10 mouse cellular contexts compared by ENCODE assay signal in genomic region chr5:105139409-105140088, GRCm38 (mm10). TPM values are rescaled to one million over a fixed set of nuclear protein-coding genes. Genes with fewer than 3 reads are reported as not detected.
DNase-seq lines count a peak whose midpoint lies in the region; ATAC-seq and TF ChIP-seq lines count a peak whose summit lies in the region.
"Not testable (repeated sequence)": the region's sequence is repeated elsewhere in the genome, so short reads cannot be mapped to it uniquely, and the experiment has no call there.
"Had no signal": no experiment of that assay in that cellular context is flagged by ENCODE, and none has a peak within 500 bp of the region (broad histone marks: within the 10 kb centered on the region; RNA-seq: fewer than 3 reads in every experiment).

Gbp9 (minus strand) TSS chr5:105139539.
Gbp8 (minus strand) TSS chr5:105139540.
Gbp4 (minus strand) TSS chr5:105139586.

- 0 out of 2 replicates have a peak within 1 kb of the TSS, but pooled peaks have one; percentile 21 for H3K4me3 ChIP-seq in heart, embryonic 15.5 days
- H3K4me3 ChIP-seq in kidney, adult 2 months (ENCODE audit: insufficient read depth, low read depth, low read length), result peak within 1 kb of the TSS; percentile 47; the same call in 1 of the 2 replicates
- not testable (repeated sequence) for H3K4me3 ChIP-seq in liver, postnatal 0 days (ENCODE audit: low read depth, low read length)
- peak within 1 kb of the TSS; percentile 88 for H3K4me3 ChIP-seq in megakaryocyte, embryonic 14.5 days (replicated peaks)

- peak within 1 kb of the TSS; percentile 22; the same call in 1 of the 2 replicates for H3K4me2 ChIP-seq in heart, embryonic 15.5 days
- peak within 1 kb of the TSS; percentile 30 for H3K4me2 ChIP-seq in liver, postnatal 0 days (ENCODE audit: low read depth, low read length)

- not testable (repeated sequence) for H3K36me3 ChIP-seq in heart, embryonic 15.5 days; kidney, adult 2 months (ENCODE audit: control insufficient read depth, insufficient read depth, low read length); liver, postnatal 0 days (replicated peaks; ENCODE audit: insufficient read depth, low read length)
- peaks cover 11% of the 10 kb centered on the region for H3K36me3 ChIP-seq in megakaryocyte, embryonic 14.5 days (replicated peaks; ENCODE audit: low read length)

- peak within 1 kb of the TSS; percentile 45; the same call in 1 of the 2 replicates for H3K27ac ChIP-seq in heart, embryonic 15.5 days
- 0 out of 2 replicates have a peak within 1 kb of the TSS, but pooled peaks have one; percentile 34 for H3K27ac ChIP-seq in kidney, adult 2 months (ENCODE audit: insufficient read depth, low read depth, low read length)
- 0 out of 2 replicates have a peak within 1 kb of the TSS, but pooled peaks have one; percentile 11 for H3K27ac ChIP-seq in liver, postnatal 0 days (ENCODE audit: low read depth)

- WGBS in heart, embryonic 15.5 days, result 19% methylated on average over 2 of the region's 2 CpGs
- WGBS in kidney, adult 2 months, result 6% methylated on average over 2 of the region's 2 CpGs
- 11% methylated on average over 2 of the region's 2 CpGs for WGBS in liver, postnatal 0 days (ENCODE audit: insufficient replicate concordance)

- not testable (repeated sequence) for TF ChIP-seq CTCF in kidney, adult 2 months (conservative IDR thresholded peaks at IDR 0.05; ENCODE audit: insufficient read depth, insufficient read length, low read depth, low read length); liver, postnatal 0 days (IDR thresholded peaks at IDR 0.05; ENCODE audit: low read depth)

- not testable (repeated sequence) for H3K9ac ChIP-seq in heart, embryonic 15.5 days; liver, postnatal 0 days (replicated peaks)

- not testable (repeated sequence) for TF ChIP-seq EP300 in liver, postnatal 0 days (IDR thresholded peaks at IDR 0.05; ENCODE audit: low read depth)

- H3K4me1 ChIP-seq in heart, embryonic 15.5 days (replicated peaks); kidney, adult 2 months (ENCODE audit: control insufficient read depth, insufficient read depth, low read length); liver, postnatal 0 days (ENCODE audit: insufficient read depth): not testable (repeated sequence)
- H3K4me1 ChIP-seq in megakaryocyte, embryonic 14.5 days, result peaks cover 70% of the 10 kb centered on the region

- TF ChIP-seq POLR2A in kidney, adult 2 months (IDR thresholded peaks at IDR 0.05; ENCODE audit: low read depth, low read length), result not testable (repeated sequence)

- DNase-seq in 3T3-L1 (ENCODE audit: low read depth, low spot score), result peak; percentile 45
- peak; percentile 85 for DNase-seq in T-cell, adult 2 months (ENCODE audit: low spot score)
- DNase-seq in kidney, adult 2 months, result peak; percentile 68
- peak; percentile 27 for DNase-seq in liver, postnatal 0 days
- peak; percentile 70 to 79 for DNase-seq in spleen, postnatal 36 days (ENCODE audit: low spot score in 2 of 2)

- H3K9me3 ChIP-seq in heart, embryonic 15.5 days (replicated peaks); liver, postnatal 0 days (ENCODE audit: low read length); megakaryocyte, embryonic 14.5 days: not testable (repeated sequence)

- peak; percentile 42 for ATAC-seq in common myeloid progenitor, adult 5-6 weeks (replicated peaks; ENCODE audit: low read depth, poor library complexity, severe bottlenecking)
- peak; percentile 27; the same call in 1 of the 2 replicates for ATAC-seq in heart, embryonic 15.5 days (replicated peaks; ENCODE audit: insufficient number of reproducible peaks, insufficient read depth, low FRiP score, low read depth)
- ATAC-seq in liver, postnatal 0 days, result peak; percentile 69

- H3K27me3 ChIP-seq in heart, embryonic 15.5 days; kidney, adult 2 months (replicated peaks; ENCODE audit: control insufficient read depth, insufficient read depth, low read length); liver, postnatal 0 days (ENCODE audit: insufficient read depth, low read length); megakaryocyte, embryonic 14.5 days (replicated peaks): not testable (repeated sequence)

RNA-seq across cellular contexts. Expression of gene Gbp9, which starts in this region (rescaled TPM):
- total RNA-seq in common myeloid progenitor, adult 5-6 weeks (2017), result 0.39 and 0.41 TPM in 2 replicates
- polyA plus RNA-seq in heart, embryonic 15.5 days (2015; fragmentation: Nextera tagmentation; extraction: Ambion mirVana), result 3.7 and 5.7 TPM in 2 replicates
- polyA plus RNA-seq in kidney, adult 2 months (2012; rRNA removed), result 3.6 and 5.4 TPM in 2 replicates
- polyA plus RNA-seq in liver, postnatal 0 days (2015; fragmentation: Nextera tagmentation; extraction: Ambion mirVana), result 2.4 and 2.8 TPM in 2 replicates
- polyA plus RNA-seq in megakaryocyte, embryonic 14.5 days (2012; ENCODE audit: insufficient read depth, low replicate concordance), result 3.6 TPM in 1 of 2 replicates, not detected in the other

RNA-seq across cellular contexts. Expression of gene Gbp8, which starts in this region (rescaled TPM):
- 0.91 TPM in 1 of 2 replicates, not detected in the other for total RNA-seq in common myeloid progenitor, adult 5-6 weeks (2017)
- 1.2 and 5.3 TPM in 2 replicates for polyA plus RNA-seq in heart, embryonic 15.5 days (2015; fragmentation: Nextera tagmentation; extraction: Ambion mirVana)
- 0.56 and 1.2 TPM in 2 replicates for polyA plus RNA-seq in kidney, adult 2 months (2012; rRNA removed)
- polyA plus RNA-seq in liver, postnatal 0 days (2015; fragmentation: Nextera tagmentation; extraction: Ambion mirVana), result 2.1 and 2.5 TPM in 2 replicates
- 0.47 TPM in 1 of 2 replicates, not detected in the other for polyA plus RNA-seq in megakaryocyte, embryonic 14.5 days (2012; ENCODE audit: insufficient read depth, low replicate concordance)
- total RNA-seq: layer of hippocampus, postnatal 25 days had no signal
- polyA plus RNA-seq: limb, embryonic 11.5 days had no signal

RNA-seq across cellular contexts. Expression of gene Gbp4, which starts in this region (rescaled TPM):
- not detected in 2 replicates for total RNA-seq in common myeloid progenitor, adult 5-6 weeks (2017)
- polyA plus RNA-seq in heart, embryonic 15.5 days (2015; fragmentation: Nextera tagmentation; extraction: Ambion mirVana), result 3.3 and 6.5 TPM in 2 replicates
- 7.9 and 10.1 TPM in 2 replicates for polyA plus RNA-seq in kidney, adult 2 months (2012; rRNA removed)
- polyA plus RNA-seq in liver, postnatal 0 days (2015; fragmentation: Nextera tagmentation; extraction: Ambion mirVana), result 1.2 and 1.4 TPM in 2 replicates
- 2.3 TPM in 1 of 2 replicates, not detected in the other for polyA plus RNA-seq in megakaryocyte, embryonic 14.5 days (2012; ENCODE audit: insufficient read depth, low replicate concordance)

Comparison
In these comparisons a context has a peak if more than half of its experiments do, and no peak if none do; other contexts are left out.
1. Peak in ATAC-seq in common myeloid progenitor, adult 5-6 weeks; RNA of the genes that start here not detected or under 1 TPM.
2. DNase-seq: peak in every context shown above with its lines; median percentile 85 in T-cell, adult 2 months; 74 in spleen, postnatal 36 days; 68 in kidney, adult 2 months; 45 in 3T3-L1; 27 in liver, postnatal 0 days.